Mouse (Mus musculus): ENCODE measurements around the gene Ccdc92.

DNA sequence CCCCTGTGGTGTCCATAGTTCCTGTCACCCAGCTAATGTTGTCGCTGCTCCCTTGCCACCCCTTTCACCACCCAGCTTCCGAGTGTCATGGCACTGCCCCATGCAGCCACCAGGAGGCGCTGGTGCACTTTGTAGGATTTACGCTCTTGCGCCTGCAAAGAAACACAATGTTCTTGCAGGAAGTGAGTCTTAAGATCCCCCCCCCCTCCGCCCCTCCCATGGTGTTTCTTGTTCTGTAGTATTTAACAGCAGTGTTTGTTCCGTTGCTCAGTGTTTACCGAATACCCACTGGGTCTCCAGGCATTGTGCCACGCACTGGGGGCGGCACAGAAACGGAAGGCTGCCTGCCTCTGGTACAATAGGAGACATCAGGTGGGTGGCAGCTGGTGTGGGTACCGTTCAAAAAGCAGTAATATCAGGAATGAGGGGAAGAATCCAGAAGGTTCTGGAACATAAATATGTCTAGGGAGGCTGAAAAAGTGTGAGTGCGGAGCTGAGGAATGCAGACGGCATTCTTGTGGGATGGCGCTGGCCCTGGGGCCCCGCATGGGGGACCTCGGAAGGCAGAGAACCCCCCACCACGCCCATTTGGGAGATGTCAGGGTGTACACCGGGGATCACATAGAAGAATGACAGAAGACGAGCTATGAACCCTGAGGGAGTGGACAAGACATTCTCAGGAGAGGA is 37.9 kb upstream of the Ccdc92 start:
- TF ChIP-seq CTCF (IDR thresholded peaks at IDR 0.05; ENCODE audit: low read depth) (peak; percentile 99), EP300 (IDR thresholded peaks at IDR 0.05; ENCODE audit: low read depth) (no peak)

Measured in heart, postnatal 0 days (tissue).